Mouse (Mus musculus): Measurements from ENCODE around the gene Mmp2. TPM values are rescaled to one million over a fixed set of nuclear protein-coding genes. Genes with fewer than 3 reads are reported as not detected.
"Not testable (repeated sequence)": the region's sequence is repeated elsewhere in the genome, so short reads cannot be mapped to it uniquely, and the experiment has no call there.

The Mmp2 gene
- polyA plus RNA-seq, 1 experiment = 2.9 TPM

DNA sequence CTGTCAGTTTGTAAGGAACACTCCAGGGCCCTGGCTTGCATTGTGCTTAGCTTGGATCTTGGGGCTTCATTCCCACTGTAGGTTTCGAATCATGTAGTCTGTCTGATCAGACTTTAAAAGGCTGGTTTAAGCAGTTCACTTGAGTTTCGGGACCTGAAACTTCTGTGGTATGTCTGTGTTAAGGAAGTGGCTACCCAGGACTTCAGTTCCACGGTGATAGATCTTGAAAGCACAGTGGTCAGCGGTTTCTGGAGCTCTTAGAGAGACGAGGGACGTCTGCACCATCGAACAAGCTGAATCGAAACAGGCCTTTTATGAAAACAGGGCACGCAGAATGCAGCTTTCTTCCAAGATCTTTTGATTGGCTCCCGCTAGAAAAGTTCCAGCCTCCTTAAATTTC, 48.7 kb downstream of the Mmp2 start:
- no peak overlapping the region for H3K27ac ChIP-seq (ENCODE audit: insufficient read depth, low read length)
- H3K4me3 ChIP-seq (ENCODE audit: insufficient read depth, low read length) = no peak overlapping the region
- H3K4me1 ChIP-seq (ENCODE audit: control insufficient read depth, insufficient read depth, low read length) = no peaks in the 10 kb centered on the region
- TF ChIP-seq POLR2A (IDR thresholded peaks at IDR 0.05; ENCODE audit: extremely low read depth, insufficient read depth, low read length) = no peak
- TF ChIP-seq CTCF (IDR thresholded peaks at IDR 0.05; ENCODE audit: extremely low read depth, insufficient read depth, low read length) = no peak

DNA sequence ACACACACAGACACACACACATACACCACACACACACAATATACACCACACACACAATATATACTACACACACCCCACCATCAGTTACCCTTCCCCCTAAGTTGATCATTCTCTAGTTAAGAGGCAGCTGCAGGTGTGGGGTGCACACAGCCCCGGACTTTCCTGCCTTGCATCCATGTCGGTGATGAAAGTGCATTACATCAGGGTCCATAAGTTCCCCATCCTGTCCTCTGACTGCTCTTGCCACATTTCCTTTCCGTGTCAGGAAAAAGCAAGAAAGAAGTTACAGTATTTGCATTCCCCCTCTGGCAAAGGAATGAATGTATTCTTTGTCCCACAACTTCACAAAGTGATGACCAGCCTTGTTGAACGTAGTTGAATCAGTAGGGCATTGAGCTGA, 54.2 kb downstream of the Mmp2 start:
- Histone ChIP-seq H3K4me1 (ENCODE audit: control insufficient read depth, insufficient read depth, low read length) (no peaks in the 10 kb centered on the region), H3K27ac (ENCODE audit: insufficient read depth, low read length) (no peak overlapping the region), H3K4me3 (ENCODE audit: insufficient read depth, low read length) (no peak overlapping the region)
- no peak for TF ChIP-seq CTCF (IDR thresholded peaks at IDR 0.05; ENCODE audit: extremely low read depth, insufficient read depth, low read length)
- TF ChIP-seq POLR2A (IDR thresholded peaks at IDR 0.05; ENCODE audit: extremely low read depth, insufficient read depth, low read length) = no peak

GRCm38 (mm10) chr8:92883771-92884170, 56.7 kb downstream of the Mmp2 start:
- Histone ChIP-seq H3K27ac (ENCODE audit: insufficient read depth, low read length) (no peak overlapping the region), H3K4me3 (ENCODE audit: insufficient read depth, low read length) (no peak overlapping the region)

DNA sequence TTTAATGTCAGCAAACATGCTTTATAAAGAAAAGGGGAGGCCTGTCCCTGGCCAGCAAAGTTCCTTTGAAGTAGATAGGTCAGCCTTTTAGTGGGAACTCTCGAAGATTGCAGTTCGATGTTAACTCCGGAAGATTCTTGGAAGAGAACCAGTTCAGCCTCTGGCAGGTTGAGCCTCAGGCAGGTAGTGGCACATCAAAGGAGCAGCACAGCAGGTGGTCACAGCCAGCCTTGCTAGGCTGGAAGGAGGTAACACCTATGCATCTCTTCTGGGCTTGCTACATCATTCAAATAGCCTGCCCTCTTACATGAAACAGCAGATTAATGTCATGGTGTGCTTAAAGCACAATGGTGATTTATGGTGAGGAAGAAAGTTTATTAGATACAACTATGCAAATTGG, 65.1 kb downstream of the Mmp2 start:
- not testable (repeated sequence) for H3K4me3 ChIP-seq (ENCODE audit: insufficient read depth, low read length); H3K4me1 ChIP-seq (ENCODE audit: control insufficient read depth, insufficient read depth, low read length); H3K27ac ChIP-seq (ENCODE audit: insufficient read depth, low read length)

More at GRCm38 (mm10) chr8:92883771-92884170, 56.7 kb downstream of the Mmp2 start:
- H3K4me1 ChIP-seq (ENCODE audit: control insufficient read depth, insufficient read depth, low read length) = no peaks in the 10 kb centered on the region
- TF ChIP-seq POLR2A (IDR thresholded peaks at IDR 0.05; ENCODE audit: extremely low read depth, insufficient read depth, low read length) = no peak
- peak; percentile 22; the same call in 1 of the 2 replicates for TF ChIP-seq CTCF (IDR thresholded peaks at IDR 0.05; ENCODE audit: extremely low read depth, insufficient read depth, low read length)

- Histone ChIP-seq H3K27ac (ENCODE audit: insufficient read depth, low read length) (no peak overlapping the region), H3K4me1 (ENCODE audit: control insufficient read depth, insufficient read depth, low read length) (no peaks in the 10 kb centered on the region), H3K4me3 (ENCODE audit: insufficient read depth, low read length) (no peak overlapping the region)
- TF ChIP-seq CTCF (IDR thresholded peaks at IDR 0.05; ENCODE audit: extremely low read depth, insufficient read depth, low read length) (no peak), POLR2A (IDR thresholded peaks at IDR 0.05; ENCODE audit: extremely low read depth, insufficient read depth, low read length) (no peak)
Observed at GRCm38 (mm10) chr8:92893870-92894269, 66.8 kb downstream of the Mmp2 start.

DNA sequence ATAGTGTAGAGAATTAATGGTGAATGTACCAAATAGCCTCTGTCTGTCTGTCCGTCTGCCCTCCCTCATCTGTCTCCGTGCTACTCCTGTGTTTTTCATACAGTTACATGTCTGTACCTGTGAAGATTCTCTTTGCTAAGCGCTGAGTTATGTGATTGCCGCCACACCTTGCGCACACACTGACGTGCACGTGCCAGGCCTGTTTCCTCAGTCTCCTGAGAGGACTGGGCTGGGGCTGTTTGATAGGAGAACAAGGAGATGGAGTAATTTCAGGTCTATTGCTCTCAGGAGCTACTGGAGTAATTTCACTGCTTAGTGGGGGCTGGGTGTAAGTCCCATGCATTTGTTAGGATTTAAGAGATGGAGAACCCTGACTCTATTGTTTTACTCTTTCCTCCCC, 68.0 kb downstream of the Mmp2 start:
- no peaks in the 10 kb centered on the region for H3K4me1 ChIP-seq (ENCODE audit: control insufficient read depth, insufficient read depth, low read length)
- H3K4me3 ChIP-seq (ENCODE audit: insufficient read depth, low read length) = no peak overlapping the region
- TF ChIP-seq POLR2A (IDR thresholded peaks at IDR 0.05; ENCODE audit: extremely low read depth, insufficient read depth, low read length) (no peak), CTCF (IDR thresholded peaks at IDR 0.05; ENCODE audit: extremely low read depth, insufficient read depth, low read length) (no peak)
- no peak overlapping the region for H3K27ac ChIP-seq (ENCODE audit: insufficient read depth, low read length)

GRCm38 (mm10) chr8:92896056-92896455, 69.0 kb downstream of the Mmp2 start:
- TF ChIP-seq POLR2A (IDR thresholded peaks at IDR 0.05; ENCODE audit: extremely low read depth, insufficient read depth, low read length) (no peak), CTCF (IDR thresholded peaks at IDR 0.05; ENCODE audit: extremely low read depth, insufficient read depth, low read length) (no peak)
- Histone ChIP-seq H3K4me1 (ENCODE audit: control insufficient read depth, insufficient read depth, low read length) (no peaks in the 10 kb centered on the region), H3K27ac (ENCODE audit: insufficient read depth, low read length) (no peak overlapping the region), H3K4me3 (ENCODE audit: insufficient read depth, low read length) (no peak overlapping the region)

- Histone ChIP-seq H3K4me1 (ENCODE audit: control insufficient read depth, insufficient read depth, low read length) (no peaks in the 10 kb centered on the region), H3K27ac (ENCODE audit: insufficient read depth, low read length) (no peak overlapping the region), H3K4me3 (ENCODE audit: insufficient read depth, low read length) (no peak overlapping the region)
- TF ChIP-seq CTCF (IDR thresholded peaks at IDR 0.05; ENCODE audit: extremely low read depth, insufficient read depth, low read length) (no peak), POLR2A (IDR thresholded peaks at IDR 0.05; ENCODE audit: extremely low read depth, insufficient read depth, low read length) (no peak)
Observed at GRCm38 (mm10) chr8:92896611-92897010, 69.5 kb downstream of the Mmp2 start.

DNA sequence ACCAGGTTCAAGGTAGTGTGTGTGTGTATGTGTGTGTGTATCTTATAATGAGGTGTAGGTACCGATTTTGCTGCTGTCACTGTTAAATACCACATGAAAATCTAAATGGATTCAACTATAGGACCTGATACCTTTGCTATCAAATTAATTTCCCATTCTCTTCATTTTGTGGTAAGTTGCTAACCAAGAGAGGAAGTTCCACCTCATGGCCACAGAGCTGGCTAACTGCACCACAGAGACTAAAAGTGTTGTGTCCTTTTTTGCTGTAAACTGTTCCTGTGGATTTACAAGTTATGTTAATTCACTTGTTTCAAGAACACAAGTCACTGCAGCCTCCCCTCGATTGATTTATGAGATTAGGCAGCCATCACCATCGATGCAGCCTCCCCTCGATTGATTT, 70.7 kb downstream of the Mmp2 start:
- TF ChIP-seq CTCF (IDR thresholded peaks at IDR 0.05; ENCODE audit: extremely low read depth, insufficient read depth, low read length) (no peak), POLR2A (IDR thresholded peaks at IDR 0.05; ENCODE audit: extremely low read depth, insufficient read depth, low read length) (no peak)
- Histone ChIP-seq H3K4me1 (ENCODE audit: control insufficient read depth, insufficient read depth, low read length) (no peaks in the 10 kb centered on the region), H3K27ac (ENCODE audit: insufficient read depth, low read length) (no peak overlapping the region), H3K4me3 (ENCODE audit: insufficient read depth, low read length) (no peak overlapping the region)

DNA sequence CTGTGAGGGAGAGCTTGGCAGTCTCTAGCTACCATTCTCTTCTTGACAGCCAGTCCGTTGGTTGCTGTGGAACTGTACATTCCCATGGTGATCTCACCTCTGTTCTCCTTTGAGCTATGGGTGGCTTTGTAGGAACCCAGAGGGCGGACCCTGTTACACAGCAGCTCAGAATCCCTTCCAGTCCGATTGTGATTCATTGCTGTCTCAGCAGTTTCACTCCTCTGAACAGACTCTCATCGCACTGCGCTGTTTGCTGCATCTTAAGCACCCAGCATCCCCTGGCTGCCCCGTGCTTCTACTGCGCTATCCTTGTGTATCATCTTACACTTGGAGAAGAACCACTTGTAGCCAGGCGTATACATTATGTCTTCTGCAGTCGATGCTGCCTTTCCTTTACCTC, 72.5 kb downstream of the Mmp2 start:
- Histone ChIP-seq H3K4me3 (ENCODE audit: insufficient read depth, low read length) (no peak overlapping the region), H3K27ac (ENCODE audit: insufficient read depth, low read length) (no peak overlapping the region), H3K4me1 (ENCODE audit: control insufficient read depth, insufficient read depth, low read length) (no peaks in the 10 kb centered on the region)
- no peak for TF ChIP-seq POLR2A (IDR thresholded peaks at IDR 0.05; ENCODE audit: extremely low read depth, insufficient read depth, low read length)
- TF ChIP-seq CTCF (IDR thresholded peaks at IDR 0.05; ENCODE audit: extremely low read depth, insufficient read depth, low read length) = no peak

DNA sequence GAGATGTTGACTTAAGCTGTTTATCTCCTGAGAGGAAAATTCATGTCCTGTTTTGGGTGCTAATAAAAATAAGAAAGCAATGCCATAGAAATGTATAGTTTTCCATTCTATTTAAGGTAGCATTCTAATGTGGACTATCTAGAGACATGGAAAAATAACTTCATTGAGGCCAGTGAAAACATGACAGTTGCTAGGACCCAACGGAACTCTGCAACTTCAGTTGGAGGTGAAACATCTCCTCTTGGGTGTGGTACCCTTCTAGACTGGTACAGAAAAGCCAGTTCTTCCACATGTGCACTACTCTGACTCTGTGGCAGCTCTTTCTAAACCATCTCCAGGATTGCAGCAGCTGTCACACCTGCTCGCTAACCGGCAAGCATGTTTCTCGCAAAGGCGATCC, 74.0 kb downstream of the Mmp2 start, which contains the start of gene Capns2:
Gene Capns2, plus strand, starts transcription at position 301 of the 400 bp plus-strand sequence.
- Histone ChIP-seq H3K4me1 (ENCODE audit: control insufficient read depth, insufficient read depth, low read length) (no peaks in the 10 kb centered on the region), H3K27ac (ENCODE audit: insufficient read depth, low read length) (no peak within 1 kb of the TSS), H3K4me3 (ENCODE audit: insufficient read depth, low read length) (no peak within 1 kb of the TSS)
- TF ChIP-seq CTCF (IDR thresholded peaks at IDR 0.05; ENCODE audit: extremely low read depth, insufficient read depth, low read length) (no peak), POLR2A (IDR thresholded peaks at IDR 0.05; ENCODE audit: extremely low read depth, insufficient read depth, low read length) (no peak)
